Mouse (Mus musculus) CH12.LX (cell line): Measurements from ENCODE around the gene Klhl11. TPM values are rescaled to one million over a fixed set of nuclear protein-coding genes. Genes with fewer than 3 reads are reported as not detected.
A peak's percentile ranks its signal among the peaks of the same experiment; 100 is the strongest.

Source experiments
- DNase-seq: peaks from one replicate; pipeline ENCODE4 v3.0.0-alpha.2; 2013; ENCODE audit errors: extremely low read depth
- H3K27ac ChIP-seq: 2 replicates; pipeline ENCODE4 v1.5.1; 2012; ENCODE audit warnings: low read depth, mild to moderate bottlenecking, control low read depth, moderate library complexity; ENCODE audit not compliant: insufficient read depth
- H3K27me3 ChIP-seq: replicated peaks from 2 replicates; pipeline ENCODE3; 2012; ENCODE audit warnings: inconsistent platforms
- H3K36me3 ChIP-seq, 2 experiments: replicated peaks in 1 of 2; 2 replicates each; pipeline versions ENCODE3 to v1.6.1; 2012; ENCODE audit warnings: inconsistent platforms in 1 of 2, low read length in 1 of 2, mild to moderate bottlenecking in 1 of 2, mixed read lengths in 1 of 2, moderate library complexity in 1 of 2; ENCODE audit not compliant: control insufficient read depth in 1 of 2, insufficient read depth in 1 of 2
- H3K4me1 ChIP-seq, 2 experiments: 2 replicates each; pipeline ENCODE4 v1.6.1; 2012; ENCODE audit warnings: inconsistent platforms in 1 of 2, moderate library complexity in 1 of 2; ENCODE audit not compliant: insufficient read depth in 2 of 2, control insufficient read depth in 1 of 2
- H3K4me2 ChIP-seq: 2 replicates; pipeline ENCODE4 v1.6.1; 2012; ENCODE audit warnings: low read depth, mild to moderate bottlenecking, control low read depth; ENCODE audit not compliant: poor library complexity, insufficient read depth, severe bottlenecking
- H3K4me3 ChIP-seq, 3 experiments: fragments of 150-350 bp in 1 of 3; sonication (generic) in 1 of 3; replicated peaks in 1 of 3; 2 replicates each; pipeline versions ENCODE3 to v1.5.1; 2011 to 2012; ENCODE audit warnings: low read depth in 2 of 3, low read length in 2 of 3, mild to moderate bottlenecking in 2 of 3, moderate library complexity in 2 of 3, control low read depth in 1 of 3, improper control_type of control experiment in 1 of 3, inconsistent platforms in 1 of 3, mixed read lengths in 1 of 3; ENCODE audit not compliant: poor library complexity in 1 of 3
- H3K79me2 ChIP-seq: replicated peaks from 2 replicates; pipeline ENCODE4 v1.6.1; 2012; ENCODE audit warnings: mild to moderate bottlenecking, moderate library complexity; ENCODE audit not compliant: control insufficient read depth, poor library complexity, insufficient read depth, severe bottlenecking; ENCODE audit errors: extremely low read depth
- H3K9ac ChIP-seq: 2 replicates; pipeline ENCODE4 v1.6.1; 2012; ENCODE audit warnings: low read depth, mild to moderate bottlenecking, control low read depth, moderate library complexity; ENCODE audit not compliant: insufficient read depth
- H3K9me3 ChIP-seq: replicated peaks from 2 replicates; pipeline ENCODE3; 2012; ENCODE audit warnings: low read length, inconsistent platforms, mixed read lengths
- CHD1 ChIP-seq: IDR thresholded peaks from 2 replicates; pipeline ENCODE4 v1.6.1; 2012; ENCODE audit warnings: low read depth, low read length, improper control_type of control experiment, inconsistent platforms
- CTCF ChIP-seq, 2 experiments: IDR thresholded peaks in 1 of 2; conservative IDR thresholded peaks in 1 of 2; 2 replicates each; pipeline ENCODE4 v1.5.1; 2011 to 2012; ENCODE audit warnings: low read depth in 2 of 2, low read length in 2 of 2, improper control_type of control experiment in 1 of 2, inconsistent platforms in 1 of 2, mild to moderate bottlenecking in 1 of 2, moderate library complexity in 1 of 2
- EP300 ChIP-seq: IDR thresholded peaks from 2 replicates; pipeline ENCODE4 v1.6.1; 2011; ENCODE audit warnings: low read length, improper control_type of control experiment
- HCFC1 ChIP-seq: IDR thresholded peaks from 2 replicates; pipeline ENCODE4 v1.6.1; 2012; ENCODE audit warnings: low read depth, mild to moderate bottlenecking, inconsistent platforms, low read length, improper control_type of control experiment
- JUND ChIP-seq: conservative IDR thresholded peaks from 2 replicates; pipeline ENCODE4 v1.6.1; 2011; ENCODE audit warnings: low read depth, low read length, improper control_type of control experiment
- KAT2A ChIP-seq: IDR thresholded peaks from 2 replicates; pipeline ENCODE4 v1.6.1; 2012; ENCODE audit warnings: low read length, improper control_type of control experiment, inconsistent platforms; ENCODE audit not compliant: insufficient replicate concordance
- MAX ChIP-seq: IDR thresholded peaks from 2 replicates; pipeline ENCODE4 v1.6.1; 2011; ENCODE audit warnings: low read length, improper control_type of control experiment
- MAZ ChIP-seq: IDR thresholded peaks from 2 replicates; pipeline ENCODE4 v1.6.1; 2012; ENCODE audit warnings: low read depth, mild to moderate bottlenecking, inconsistent platforms, low read length, improper control_type of control experiment, moderate library complexity
- MYC ChIP-seq: IDR thresholded peaks from 2 replicates; pipeline ENCODE4 v1.6.1; 2011; ENCODE audit warnings: low read depth, mild to moderate bottlenecking, improper control_type of control experiment, low read length
- NELFE ChIP-seq: IDR thresholded peaks from 2 replicates; pipeline ENCODE4 v1.6.1; 2011; ENCODE audit warnings: low read depth, low read length, improper control_type of control experiment
- POLR2A ChIP-seq: IDR thresholded peaks from 2 replicates; pipeline ENCODE4 v1.6.1; 2011; ENCODE audit warnings: low read depth, mild to moderate bottlenecking, improper control_type of control experiment, low read length
- POLR2AphosphoS2 ChIP-seq: IDR thresholded peaks from 2 replicates; pipeline ENCODE4 v1.6.1; 2011; ENCODE audit warnings: low read depth, low read length, improper control_type of control experiment
- RAD21 ChIP-seq: IDR thresholded peaks from 2 replicates; pipeline ENCODE4 v1.6.1; 2011; ENCODE audit warnings: low read depth, mild to moderate bottlenecking, low read length, improper control_type of control experiment, moderate library complexity
- RCOR1 ChIP-seq: conservative IDR thresholded peaks from 2 replicates; pipeline ENCODE4 v1.6.1; 2012; ENCODE audit warnings: low read depth, mild to moderate bottlenecking, inconsistent platforms, low read length, improper control_type of control experiment
- SMC3 ChIP-seq: IDR thresholded peaks from 2 replicates; pipeline ENCODE4 v1.6.1; 2011; ENCODE audit warnings: low read depth, low read length, improper control_type of control experiment
- TBP ChIP-seq: conservative IDR thresholded peaks from 2 replicates; pipeline ENCODE4 v1.6.1; 2011; ENCODE audit warnings: low read depth, low read length, improper control_type of control experiment
- TCF12 ChIP-seq: IDR thresholded peaks from 2 replicates; pipeline ENCODE4 v1.6.1; 2014; ENCODE audit warnings: low read depth, mild to moderate bottlenecking, inconsistent platforms, low read length, improper control_type of control experiment
- UBTF ChIP-seq: IDR thresholded peaks from 2 replicates; pipeline ENCODE4 v1.6.1; 2012; ENCODE audit warnings: low read depth, mild to moderate bottlenecking, inconsistent platforms, low read length, improper control_type of control experiment, moderate library complexity
- dilution Hi-C: fragments of 300-500 bp; cut with MboI; formaldehyde crosslinking; loops from 2 replicates; pipeline ENCODE4 v1.14.3; 2020; ENCODE audit warnings: low sequenced_read_pairs; ENCODE audit not compliant: extremely low pct_unique_long_range_greater_than_20kb, extremely low pct_ligation_motif_present
- in situ Hi-C: fragments of 300-500 bp; cut with MboI; formaldehyde crosslinking; loops from 3 replicates; pipeline ENCODE4 v1.14.3; 2019; ENCODE audit warnings: low sequenced_read_pairs, low pct_ligation_motif_present, low pct_unique_long_range_greater_than_20kb, mixed read lengths
- polyA plus RNA-seq: library from polyadenylated mRNA; unstranded; fragments of >175 nt; gene quantifications from 2 replicates; pipeline ENCODE4 v1.2.1, GENCODE M21; 2012; ENCODE audit warnings: low read depth; ENCODE audit not compliant: insufficient read length
- total RNA-seq, 2 experiments: library from RNA; depleted of rRNA; stranded (reverse); fragments of 300-350 nt in 1 of 2; fragments of >200 nt in 1 of 2; gene quantifications; 2 replicates each; pipeline ENCODE4 v1.2.3; 2012 to 2014

The Klhl11 gene
- total and polyA plus RNA-seq, 3 experiments = 9.8 to 19.5 (median 12.8) TPM

DNA sequence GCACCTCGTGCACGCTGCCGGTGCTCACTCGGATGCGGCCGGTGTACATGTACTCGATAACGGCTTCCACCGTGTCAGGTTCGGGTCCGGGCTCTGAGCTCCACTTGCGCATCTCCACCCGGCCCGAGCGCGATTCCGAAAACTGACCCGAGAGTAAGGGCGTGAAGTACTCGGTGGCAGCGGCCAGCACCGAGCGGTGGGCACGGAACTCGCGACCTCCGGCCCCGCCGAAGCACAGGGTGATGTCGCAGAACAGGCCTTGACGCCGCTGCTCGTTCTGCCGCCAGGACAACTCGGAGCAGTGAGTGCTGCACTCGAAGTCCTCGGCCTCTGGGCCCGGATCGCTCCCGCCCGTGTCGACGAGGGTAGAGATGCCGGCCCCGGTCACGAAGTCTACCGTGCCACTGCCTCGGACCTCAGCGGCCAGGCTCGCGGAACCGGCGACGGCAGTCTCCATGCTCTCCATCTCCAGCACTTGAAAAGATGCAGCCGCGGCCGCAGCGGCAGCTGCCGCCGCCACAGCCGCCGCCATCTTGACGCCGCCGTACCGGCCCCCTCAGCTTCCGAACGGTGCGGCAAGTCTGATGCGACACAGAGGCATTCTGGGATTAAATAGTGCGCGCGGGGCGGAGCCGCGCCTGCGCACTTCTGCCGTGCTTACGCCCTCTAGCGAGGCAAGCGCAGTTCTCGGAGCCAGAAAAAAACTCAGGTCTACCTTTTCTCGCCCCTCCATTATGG is at the start of gene Klhl11 (continued):
- peak; percentile 74; the same call in 1 of the 2 replicates for TF ChIP-seq UBTF

DNA sequence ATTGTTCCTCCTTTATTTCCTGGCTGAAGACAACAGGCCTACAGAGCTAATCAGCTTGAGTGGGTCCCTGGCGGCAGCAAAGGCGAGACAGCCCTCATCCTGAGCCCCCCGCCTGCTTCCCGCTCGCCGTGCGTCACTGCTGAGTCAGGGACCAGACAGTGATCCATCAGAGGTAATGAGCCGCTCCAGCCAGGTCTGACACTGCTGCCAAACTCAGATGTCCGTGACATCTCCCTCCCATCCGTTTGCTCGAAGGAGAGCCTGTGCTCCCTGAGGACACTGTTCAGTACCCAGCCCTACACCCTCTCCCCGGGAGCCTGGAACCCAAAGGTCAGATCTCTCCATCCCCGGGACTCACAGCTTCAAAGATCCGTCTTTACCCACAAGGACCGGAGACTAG is 48.3 kb upstream of the Klhl11 start:
- Histone ChIP-seq H3K9me3 (no peaks in the 10 kb centered on the region), H3K4me1 (peaks cover 7 to 23% of the 10 kb centered on the region in 2 experiments), H3K27me3 (no peaks in the 10 kb centered on the region), H3K4me3 (no peak overlapping the region), H3K36me3 (peaks cover 67 to 90% of the 10 kb centered on the region in 2 experiments), H3K9ac (no peak overlapping the region), H3K4me2 (no peak overlapping the region), H3K79me2 (peaks cover 25% of the 10 kb centered on the region), H3K27ac (no peak overlapping the region)
- no peak for DNase-seq
- dilution Hi-C loops = no loop called here
- in situ Hi-C loops = loop anchor here (5.0 kb wide), 1 partner anchor 36 kb away; no protein-coding TSS in a partner anchor
- no peak for TF ChIP-seq JUND
- no peak for TF ChIP-seq CHD1
- TF ChIP-seq TCF12 = no peak
- no peak for TF ChIP-seq MAX
- no peak for TF ChIP-seq KAT2A
- no peak for TF ChIP-seq HCFC1
- TF ChIP-seq SMC3 = no peak
- no peak for TF ChIP-seq RCOR1
- TF ChIP-seq RAD21 = no peak
- no peak for TF ChIP-seq UBTF
- no peak for TF ChIP-seq POLR2AphosphoS2
- TF ChIP-seq MYC = no peak
- TF ChIP-seq EP300 = no peak
- no peak for TF ChIP-seq CTCF (conservative IDR thresholded peaks at IDR 0.05 in 1 of 2, IDR thresholded peaks at IDR 0.05 in 1 of 2; ENCODE audit: low read depth in 2 of 2, low read length in 2 of 2)
- TF ChIP-seq POLR2A = no peak
- no peak for TF ChIP-seq NELFE

DNA sequence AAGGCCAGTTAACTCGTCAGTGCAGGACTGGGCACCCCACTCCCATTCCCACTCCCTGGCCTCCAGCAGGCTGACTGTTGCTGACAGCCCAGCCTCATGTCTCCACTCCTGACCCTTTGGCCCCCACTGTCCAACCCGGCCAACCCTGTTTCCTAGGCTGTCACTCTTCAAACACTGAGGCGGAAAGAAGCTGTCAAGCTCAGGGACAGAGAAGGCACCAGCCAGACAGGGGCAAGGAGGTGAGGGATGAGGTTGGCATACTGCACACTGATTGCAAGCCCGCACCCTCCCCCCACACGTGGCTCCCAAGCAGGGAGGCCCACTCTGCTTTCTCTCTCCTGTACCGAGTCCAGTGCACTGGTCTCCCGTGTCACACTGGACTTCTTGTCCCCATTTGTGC is 46.6 kb upstream of the Klhl11 start:
- no peak overlapping the region for H3K9ac ChIP-seq
- peaks cover 11% of the 10 kb centered on the region for H3K79me2 ChIP-seq
- peaks cover 83 to 98% of the 10 kb centered on the region in 2 experiments for H3K36me3 ChIP-seq
- peaks cover 0 to 6% of the 10 kb centered on the region in 2 experiments; a peak in 3 of 4 replicates for H3K4me1 ChIP-seq
- H3K4me2 ChIP-seq = no peak overlapping the region
- TF ChIP-seq CHD1 (no peak), TBP (no peak), SMC3 (no peak), MAZ (no peak), CTCF (conservative IDR thresholded peaks at IDR 0.05 in 1 of 2, IDR thresholded peaks at IDR 0.05 in 1 of 2; ENCODE audit: low read depth in 2 of 2, low read length in 2 of 2) (no peak)
- no peak for DNase-seq
- in situ Hi-C loops = no loop called here
- no peaks in the 10 kb centered on the region for H3K27me3 ChIP-seq
- H3K4me3 ChIP-seq = no peak overlapping the region
- H3K9me3 ChIP-seq = no peaks in the 10 kb centered on the region
- H3K27ac ChIP-seq = no peak overlapping the region
- dilution Hi-C loops = no loop called here
